Mouse (Mus musculus) intestine, embryonic 15.5 days (tissue): Measurements from ENCODE around the gene Ptprn2. TPM values are rescaled to one million over a fixed set of nuclear protein-coding genes. Genes with fewer than 3 reads are reported as not detected.
A peak's percentile ranks its signal among the peaks of the same experiment; 100 is the strongest.

Source experiments
- ATAC-seq: fragments of 200-750 bp; cut with Nextera tagmentation; 2 replicates; pipeline ENCODE4 v1.8.0; 2017; ENCODE audit warnings: moderate TSS enrichment, moderate library complexity
- H3K27ac ChIP-seq: fragments of 300-500 bp; sonication (generic); 2 replicates; pipeline ENCODE4 v1.5.1; 2015; ENCODE audit warnings: mild to moderate bottlenecking, inconsistent platforms
- H3K27me3 ChIP-seq: fragments of 300-500 bp; sonication (generic); replicated peaks from 2 replicates; pipeline ENCODE4 v1.6.1; 2015; ENCODE audit warnings: inconsistent platforms
- H3K36me3 ChIP-seq: fragments of 300-500 bp; sonication (generic); 2 replicates; pipeline ENCODE4 v1.6.1; 2015; ENCODE audit warnings: inconsistent platforms
- H3K4me1 ChIP-seq: fragments of 300-500 bp; sonication (generic); replicated peaks from 2 replicates; pipeline ENCODE4 v1.6.1; 2015; ENCODE audit warnings: inconsistent platforms
- H3K4me2 ChIP-seq: fragments of 300-500 bp; sonication (generic); replicated peaks from 2 replicates; pipeline ENCODE4 v1.6.1; 2015; ENCODE audit warnings: mild to moderate bottlenecking, inconsistent platforms
- H3K4me3 ChIP-seq: fragments of 300-500 bp; sonication (generic); replicated peaks from 2 replicates; pipeline ENCODE4 v1.5.1; 2015; ENCODE audit warnings: inconsistent platforms
- H3K9ac ChIP-seq: fragments of 300-500 bp; sonication (generic); 2 replicates; pipeline ENCODE4 v1.6.1; 2015; ENCODE audit warnings: inconsistent platforms
- H3K9me3 ChIP-seq: fragments of 300-500 bp; sonication (generic); 2 replicates; pipeline ENCODE4 v1.6.1; 2016; ENCODE audit warnings: inconsistent platforms
- WGBS: fragments of 180-500 bp; shearing (Covaris S2); methylation state at CpG from one replicate; pipeline ENCODE4 v1.1.7; 2015; 5-methylcytosine and 5-hydroxymethylcytosine counted together
- polyA plus RNA-seq: library from polyadenylated mRNA; unstranded; fragments of >200 nt; fragmentation: Nextera tagmentation; extraction: Ambion mirVana; gene quantifications from 2 replicates; pipeline ENCODE4 v1.2.1, GENCODE M21; 2015

Ptprn2 gene
- polyA plus RNA-seq, 1 experiment from 2014 or later = 1.9 TPM

- Histone ChIP-seq H3K4me3 (no peak overlapping the region), H3K4me1 (no peaks in the 10 kb centered on the region), H3K9me3 (no peaks in the 10 kb centered on the region), H3K27ac (no peak overlapping the region), H3K4me2 (no peak overlapping the region), H3K36me3 (no peaks in the 10 kb centered on the region), H3K27me3 (no peaks in the 10 kb centered on the region), H3K9ac (no peak overlapping the region)
- WGBS = 74% methylated on average over 8 of the region's 8 CpGs
- ATAC-seq = no peak
These were observed 112.8 kb downstream of the Ptprn2 start for GRCm38 (mm10) chr12:116598123-116599005.

- Histone ChIP-seq H3K9ac (no peak overlapping the region), H3K36me3 (no peaks in the 10 kb centered on the region), H3K27me3 (no peaks in the 10 kb centered on the region), H3K9me3 (no peaks in the 10 kb centered on the region), H3K27ac (no peak overlapping the region), H3K4me2 (no peak overlapping the region), H3K4me3 (no peak overlapping the region), H3K4me1 (no peaks in the 10 kb centered on the region)
- WGBS = 82% methylated on average over 1 of the region's 1 CpGs
- ATAC-seq = no peak
These were observed 114.0 kb downstream of the Ptprn2 start for GRCm38 (mm10) chr12:116599537-116599936.

- Histone ChIP-seq H3K4me1 (no peaks in the 10 kb centered on the region), H3K4me2 (no peak overlapping the region), H3K9me3 (no peaks in the 10 kb centered on the region), H3K4me3 (no peak overlapping the region), H3K27ac (no peak overlapping the region), H3K27me3 (no peaks in the 10 kb centered on the region), H3K36me3 (no peaks in the 10 kb centered on the region), H3K9ac (no peak overlapping the region)
- ATAC-seq = no peak
- 72% methylated on average over 6 of the region's 6 CpGs for WGBS
These were observed 114.5 kb downstream of the Ptprn2 start for GRCm38 (mm10) chr12:116600054-116600453.

- Histone ChIP-seq H3K27me3 (no peaks in the 10 kb centered on the region), H3K4me1 (no peaks in the 10 kb centered on the region), H3K4me2 (no peak overlapping the region), H3K9ac (no peak overlapping the region), H3K27ac (no peak overlapping the region), H3K4me3 (no peak overlapping the region), H3K9me3 (no peaks in the 10 kb centered on the region), H3K36me3 (no peaks in the 10 kb centered on the region)
- no peak for ATAC-seq
- WGBS = 86% methylated on average over 3 of the region's 3 CpGs
These were observed 115.9 kb downstream of the Ptprn2 start for GRCm38 (mm10) chr12:116601395-116601794.

GRCm38 (mm10) chr12:116601921-116602320 is 116.4 kb downstream of the Ptprn2 start:
- H3K9ac ChIP-seq = no peak overlapping the region
- 79% methylated on average over 5 of the region's 5 CpGs for WGBS
- no peak overlapping the region for H3K4me2 ChIP-seq

GRCm38 (mm10) chr12:116608598-116608997 is 123.1 kb downstream of the Ptprn2 start:
- Histone ChIP-seq H3K27me3 (no peaks in the 10 kb centered on the region), H3K4me3 (no peak overlapping the region), H3K27ac (no peak overlapping the region), H3K36me3 (no peaks in the 10 kb centered on the region), H3K9ac (no peak overlapping the region), H3K4me2 (no peak overlapping the region), H3K9me3 (no peaks in the 10 kb centered on the region), H3K4me1 (no peaks in the 10 kb centered on the region)
- WGBS = 78% methylated on average over 6 of the region's 6 CpGs
- ATAC-seq = no peak

More at GRCm38 (mm10) chr12:116601921-116602320, 116.4 kb downstream of the Ptprn2 start:
- H3K27ac ChIP-seq = no peak overlapping the region
- no peaks in the 10 kb centered on the region for H3K9me3 ChIP-seq
- no peak overlapping the region for H3K4me3 ChIP-seq
- H3K36me3 ChIP-seq = no peaks in the 10 kb centered on the region
- ATAC-seq = no peak
- H3K4me1 ChIP-seq = no peaks in the 10 kb centered on the region
- no peaks in the 10 kb centered on the region for H3K27me3 ChIP-seq

- no peaks in the 10 kb centered on the region for H3K27me3 ChIP-seq
- no peak overlapping the region for H3K4me3 ChIP-seq
- H3K9me3 ChIP-seq = no peaks in the 10 kb centered on the region
- no peaks in the 10 kb centered on the region for H3K36me3 ChIP-seq
- no peak overlapping the region for H3K27ac ChIP-seq
- no peak overlapping the region for H3K9ac ChIP-seq
- ATAC-seq = peak; percentile 63
- WGBS = 43% methylated on average over 5 of the region's 5 CpGs
- H3K4me1 ChIP-seq = no peaks in the 10 kb centered on the region
- no peak overlapping the region for H3K4me2 ChIP-seq
These were observed 134.3 kb downstream of the Ptprn2 start for GRCm38 (mm10) chr12:116619868-116620267.

GRCm38 (mm10) chr12:116620299-116620698 is 134.8 kb downstream of the Ptprn2 start:
- Histone ChIP-seq H3K4me2 (no peak overlapping the region), H3K36me3 (no peaks in the 10 kb centered on the region), H3K4me3 (no peak overlapping the region), H3K9ac (no peak overlapping the region), H3K27ac (no peak overlapping the region), H3K9me3 (no peaks in the 10 kb centered on the region), H3K4me1 (no peaks in the 10 kb centered on the region), H3K27me3 (no peaks in the 10 kb centered on the region)
- 72% methylated on average over 3 of the region's 3 CpGs for WGBS
- peak; percentile 28; the same call in 1 of the 2 replicates for ATAC-seq

- 64% methylated on average over 10 of the region's 10 CpGs for WGBS
- no peak overlapping the region for H3K27ac ChIP-seq
- no peak overlapping the region for H3K9ac ChIP-seq
- H3K4me3 ChIP-seq = no peak overlapping the region
- ATAC-seq = peak; percentile 54; the same call in 1 of the 2 replicates
- no peak overlapping the region for H3K4me2 ChIP-seq
- H3K36me3 ChIP-seq = no peaks in the 10 kb centered on the region
- no peaks in the 10 kb centered on the region for H3K4me1 ChIP-seq
- H3K27me3 ChIP-seq = no peaks in the 10 kb centered on the region
- H3K9me3 ChIP-seq = no peaks in the 10 kb centered on the region
These were observed 136.0 kb downstream of the Ptprn2 start for GRCm38 (mm10) chr12:116621325-116622040.

GRCm38 (mm10) chr12:116622665-116623387 is 137.3 kb downstream of the Ptprn2 start:
- Histone ChIP-seq H3K27me3 (no peaks in the 10 kb centered on the region), H3K4me2 (no peak overlapping the region), H3K27ac (no peak overlapping the region), H3K36me3 (no peaks in the 10 kb centered on the region), H3K4me3 (no peak overlapping the region), H3K9ac (no peak overlapping the region), H3K9me3 (no peaks in the 10 kb centered on the region), H3K4me1 (no peaks in the 10 kb centered on the region)
- 55% methylated on average over 6 of the region's 6 CpGs for whole genome bisulfite sequencing
- ATAC-seq = no peak

- Histone ChIP-seq H3K9ac (no peak overlapping the region), H3K27ac (no peak overlapping the region), H3K36me3 (no peaks in the 10 kb centered on the region), H3K27me3 (no peaks in the 10 kb centered on the region), H3K4me3 (no peak overlapping the region), H3K4me1 (no peaks in the 10 kb centered on the region), H3K4me2 (no peak overlapping the region), H3K9me3 (no peaks in the 10 kb centered on the region)
- no peak for ATAC-seq
- 60% methylated on average over 9 of the region's 9 CpGs for WGBS
These were observed 140.1 kb downstream of the Ptprn2 start for GRCm38 (mm10) chr12:116625391-116626281.
